Mouse (Mus musculus) CH12F3 (cell line): ENCODE results near the gene Mgrn1.

Experiments
- in situ Hi-C: fragments of 300-500 bp; cut with MboI; formaldehyde crosslinking; loops from 2 replicates; pipeline ENCODE4 v1.14.3; 2020; ENCODE audit warnings: low sequenced_read_pairs

The Mgrn1 gene

GRCm38 (mm10) chr16:4906559-4906958 is 20.5 kb downstream of the Mgrn1 start:
- in situ Hi-C loops = no loop called here

- in situ Hi-C loops = no loop called here
Observed at GRCm38 (mm10) chr16:4907386-4907785, 21.3 kb downstream of the Mgrn1 start.

- in situ Hi-C loops = no loop called here
Observed at GRCm38 (mm10) chr16:4907972-4908371, 21.9 kb downstream of the Mgrn1 start.

- in situ Hi-C loops = no loop called here
Observed at GRCm38 (mm10) chr16:4909745-4910144, 23.7 kb downstream of the Mgrn1 start.

GRCm38 (mm10) chr16:4910758-4911157 is 24.7 kb downstream of the Mgrn1 start:
- in situ Hi-C loops = no loop called here

DNA sequence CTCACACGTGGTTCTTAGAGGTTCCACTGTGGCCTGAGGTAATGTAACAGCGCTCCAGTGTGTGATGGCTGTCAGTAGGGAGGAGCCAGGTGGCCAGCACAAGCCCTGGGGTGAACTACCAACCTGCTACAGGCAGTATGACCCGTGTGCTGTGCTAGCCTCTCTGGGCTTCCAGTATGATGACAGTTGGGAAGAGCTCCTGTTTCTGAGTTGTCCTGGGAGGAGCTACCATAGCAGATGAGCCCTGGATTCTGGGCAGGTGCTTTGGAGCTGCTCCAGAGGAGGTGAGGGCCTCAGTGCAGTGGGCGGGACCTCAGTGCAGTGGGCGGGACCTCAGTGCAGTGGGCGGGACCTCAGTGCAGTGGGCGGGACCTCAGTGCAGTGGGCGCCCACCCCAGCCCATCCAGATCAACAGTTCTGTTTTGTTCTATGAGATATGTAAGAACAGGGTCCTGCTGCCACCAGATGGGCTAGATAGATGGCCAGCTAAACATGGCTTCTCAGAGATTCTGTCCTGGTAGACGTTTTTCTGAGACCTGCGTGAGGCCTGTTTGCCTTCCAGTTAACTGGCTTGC is 26.1 kb downstream of the Mgrn1 start:
- in situ Hi-C loops = no loop called here

- in situ Hi-C loops = no loop called here
Observed at GRCm38 (mm10) chr16:4912907-4913782, 27.1 kb downstream of the Mgrn1 start.

DNA sequence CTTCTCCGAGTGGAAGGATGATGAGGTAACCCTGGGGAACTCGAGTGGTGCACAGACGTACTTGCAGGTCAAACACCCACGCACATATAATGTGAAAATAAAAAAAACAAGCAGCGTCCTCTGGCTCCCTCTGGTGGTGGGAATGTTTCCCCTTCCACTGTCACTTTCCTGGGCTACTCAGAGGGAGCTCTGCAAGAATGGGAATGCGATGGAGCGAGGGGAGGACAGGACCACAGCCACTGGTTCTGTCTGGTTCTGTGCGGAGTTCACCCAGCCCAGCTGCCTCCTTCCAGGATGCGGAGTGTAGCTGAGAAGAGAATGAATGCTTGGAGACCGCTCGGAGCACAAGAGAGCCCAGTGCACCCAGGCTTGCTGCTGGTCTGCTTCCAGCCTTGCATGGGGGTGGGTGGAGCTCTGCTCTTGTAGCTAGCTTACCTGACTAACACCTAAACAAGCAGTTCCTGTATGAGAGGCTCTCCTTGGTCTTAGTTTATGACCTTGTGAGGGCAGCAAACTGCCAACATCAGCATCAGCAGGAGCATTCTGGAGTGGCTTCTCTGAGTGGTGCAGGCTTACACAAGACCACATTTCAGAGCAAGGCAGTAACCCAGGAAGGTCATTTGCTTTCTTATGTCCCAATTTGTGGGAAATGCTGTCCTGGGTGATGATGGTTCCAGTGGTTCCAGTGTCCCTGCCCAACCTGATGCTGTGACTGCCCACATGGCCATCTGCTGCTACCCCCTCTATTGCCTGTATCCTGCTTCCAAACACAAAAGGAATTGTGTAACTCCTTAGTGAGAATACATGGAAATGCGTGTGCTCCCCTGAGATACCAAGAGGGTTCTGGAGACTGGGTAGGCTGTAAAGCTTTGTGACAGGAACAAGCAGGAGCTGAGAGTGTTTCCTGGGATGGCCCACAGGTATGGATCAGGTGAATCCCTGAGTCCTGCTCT is 28.0 kb downstream of the Mgrn1 start:
- in situ Hi-C loops = no loop called here

GRCm38 (mm10) chr16:4915931-4916330 is 29.9 kb downstream of the Mgrn1 start:
- in situ Hi-C loops = no loop called here

- in situ Hi-C loops = no loop called here
Observed at GRCm38 (mm10) chr16:4916608-4917007, 30.6 kb downstream of the Mgrn1 start.

DNA sequence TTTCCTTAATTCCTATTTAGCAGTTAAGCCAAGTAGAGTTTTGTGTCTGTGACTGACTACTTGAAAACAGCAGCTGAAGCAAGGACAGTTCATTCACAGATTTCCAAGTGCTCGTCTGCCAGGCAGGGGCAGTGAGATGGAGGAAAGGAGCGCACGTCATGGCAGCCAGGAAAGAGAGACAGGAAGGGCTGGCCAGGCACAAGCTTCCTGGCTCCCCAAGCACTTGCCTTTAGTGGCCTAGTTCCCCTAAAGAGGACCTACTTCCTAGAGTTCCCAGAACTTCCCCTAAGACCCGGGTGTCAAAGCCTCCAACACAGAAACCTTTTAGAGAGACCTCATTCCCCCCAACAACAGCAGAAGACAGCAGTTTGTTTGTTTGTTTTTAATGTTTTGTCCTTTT is 34.5 kb downstream of the Mgrn1 start:
- in situ Hi-C loops = no loop called here

GRCm38 (mm10) chr16:4922481-4922880 is 36.4 kb downstream of the Mgrn1 start:
- in situ Hi-C loops = no loop called here

GRCm38 (mm10) chr16:4923996-4924395 is 37.9 kb downstream of the Mgrn1 start:
- in situ Hi-C loops = no loop called here

- in situ Hi-C loops = no loop called here
Observed at GRCm38 (mm10) chr16:4927967-4928366, 41.9 kb downstream of the Mgrn1 start.

- in situ Hi-C loops = no loop called here
Observed at GRCm38 (mm10) chr16:4928474-4928873, 42.4 kb downstream of the Mgrn1 start.

- in situ Hi-C loops = no loop called here
Observed at GRCm38 (mm10) chr16:4932429-4932828, 46.4 kb downstream of the Mgrn1 start.

- in situ Hi-C loops = no loop called here
Observed at GRCm38 (mm10) chr16:4935430-4935829, 49.4 kb downstream of the Mgrn1 start.

DNA sequence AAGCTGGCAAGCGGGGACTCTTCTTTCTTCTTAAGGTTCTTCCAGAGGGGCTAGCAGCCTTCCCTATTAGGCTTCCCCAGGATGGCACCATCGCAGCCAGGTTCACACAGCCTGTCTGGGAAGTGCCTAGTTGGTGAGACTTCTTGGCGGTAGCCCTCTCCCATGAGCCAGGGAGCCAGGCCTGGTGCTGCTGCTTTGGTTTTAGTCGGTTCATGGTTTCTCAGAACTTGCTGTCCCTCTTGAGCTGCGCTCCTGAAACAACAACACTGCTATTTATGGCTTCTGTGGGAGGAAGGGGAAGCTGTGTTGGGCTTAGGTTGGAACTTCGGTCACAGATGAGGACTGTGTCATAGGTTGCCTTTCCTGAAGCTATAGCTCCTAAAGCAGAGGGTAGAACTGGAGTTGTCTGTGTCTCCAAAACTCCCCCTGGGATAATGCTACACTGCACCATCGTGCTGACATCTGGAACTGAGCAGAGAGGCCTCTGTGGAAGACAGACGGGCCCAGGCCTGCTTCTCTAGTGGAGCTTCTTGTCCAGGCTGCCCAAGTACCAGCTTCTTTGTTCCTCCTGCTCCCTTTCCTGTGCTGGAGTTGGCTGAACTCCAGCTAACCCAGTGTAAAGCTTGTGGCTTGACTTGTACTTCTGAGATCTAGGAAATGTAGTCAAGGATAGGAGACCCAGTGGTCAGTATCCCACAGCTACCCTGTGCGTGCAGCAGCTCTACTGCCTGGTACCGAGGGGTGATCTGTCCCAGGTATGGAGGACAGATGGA is 50.1 kb downstream of the Mgrn1 start:
- in situ Hi-C loops = no loop called here

- in situ Hi-C loops = no loop called here
Observed at GRCm38 (mm10) chr16:4937351-4938190, 51.5 kb downstream of the Mgrn1 start.

GRCm38 (mm10) chr16:4938461-4938860 is 52.4 kb downstream of the Mgrn1 start, which contains the start of gene Nudt16l1:
Gene Nudt16l1, plus strand, starts transcription at chr16:4938761.
- in situ Hi-C loops = no loop called here
